Mouse (Mus musculus): ENCODE data around the gene Dnaaf5.

GRCm38 (mm10) chr5:139220610-139221009 is 70.6 kb downstream of the Dnaaf5 start:
- TF ChIP-seq TAL1 (IDR thresholded peaks at IDR 0.05; ENCODE audit: low read length) (no peak), GATA1 (IDR thresholded peaks at IDR 0.05; ENCODE audit: low read length) (no peak)

Data from erythroblast, embryonic 14.5 days (primary cell).